Mouse (Mus musculus): ENCODE data around the gene Gm12216. TPM values are rescaled to one million over a fixed set of nuclear protein-coding genes. Genes with fewer than 3 reads are reported as not detected.
"Not testable (repeated sequence)": the region's sequence is repeated elsewhere in the genome, so short reads cannot be mapped to it uniquely, and the experiment has no call there.

Gene Gm12216
- polyA plus RNA-seq, 1 experiment from 2014 or later: 0.63 TPM

- H3K27ac ChIP-seq (replicated peaks; ENCODE audit: low read depth, low read length): no peak overlapping the region
- H3K27me3 ChIP-seq (replicated peaks; ENCODE audit: control insufficient read depth, insufficient read depth, low read length): no peaks in the 10 kb centered on the region
- no peak for ATAC-seq (ENCODE audit: low read depth)
- no peaks in the 10 kb centered on the region for H3K9me3 ChIP-seq (ENCODE audit: control insufficient read depth, low read length)
- DNase-seq (ENCODE audit: low spot score): no peak
- WGBS: 92% methylated on average over 2 of the region's 2 CpGs
- no peaks in the 10 kb centered on the region for H3K4me1 ChIP-seq (ENCODE audit: control insufficient read depth, insufficient read depth, low read length)
- no peak overlapping the region for H3K4me2 ChIP-seq (ENCODE audit: low read depth, low read length)
- H3K9ac ChIP-seq (ENCODE audit: low read depth, low read length): no peak overlapping the region
- peaks cover 6% of the 10 kb centered on the region; the same call in 1 of the 2 replicates for H3K36me3 ChIP-seq (ENCODE audit: control insufficient read depth, insufficient read depth, low read length)
- H3K4me3 ChIP-seq (ENCODE audit: low read depth, low read length): no peak overlapping the region
Observed at GRCm38 (mm10) chr11:53883287-53883686, 24.2 kb upstream of the Gm12216 start.

GRCm38 (mm10) chr11:53878096-53878495 is 19.0 kb upstream of the Gm12216 start:
- H3K4me3 ChIP-seq (ENCODE audit: low read depth, low read length); H3K36me3 ChIP-seq (ENCODE audit: control insufficient read depth, insufficient read depth, low read length); H3K4me2 ChIP-seq (ENCODE audit: low read depth, low read length); DNase-seq (ENCODE audit: low spot score); H3K27me3 ChIP-seq (replicated peaks; ENCODE audit: control insufficient read depth, insufficient read depth, low read length); H3K9me3 ChIP-seq (ENCODE audit: control insufficient read depth, low read length); H3K4me1 ChIP-seq (ENCODE audit: control insufficient read depth, insufficient read depth, low read length); ATAC-seq (ENCODE audit: low read depth); H3K27ac ChIP-seq (replicated peaks; ENCODE audit: low read depth, low read length); H3K9ac ChIP-seq (ENCODE audit: low read depth, low read length): not testable (repeated sequence)
- 84% methylated on average over 5 of the region's 5 CpGs for WGBS

GRCm38 (mm10) chr11:53876488-53876887 is 17.4 kb upstream of the Gm12216 start:
- Histone ChIP-seq H3K27me3 (replicated peaks; ENCODE audit: control insufficient read depth, insufficient read depth, low read length) (no peaks in the 10 kb centered on the region), H3K9me3 (ENCODE audit: control insufficient read depth, low read length) (no peaks in the 10 kb centered on the region), H3K27ac (replicated peaks; ENCODE audit: low read depth, low read length) (no peak overlapping the region), H3K4me3 (ENCODE audit: low read depth, low read length) (no peak overlapping the region), H3K4me1 (ENCODE audit: control insufficient read depth, insufficient read depth, low read length) (no peaks in the 10 kb centered on the region), H3K4me2 (ENCODE audit: low read depth, low read length) (no peak overlapping the region), H3K36me3 (ENCODE audit: control insufficient read depth, insufficient read depth, low read length) (0 out of 2 replicates have a peak, but pooled peaks cover 5% of the 10 kb centered on the region), H3K9ac (ENCODE audit: low read depth, low read length) (no peak overlapping the region)
- no peak for ATAC-seq (ENCODE audit: low read depth)
- DNase-seq (ENCODE audit: low spot score): no peak
- WGBS: 76% methylated on average over 4 of the region's 4 CpGs

- ATAC-seq (ENCODE audit: low read depth): no peak
- peaks cover 13% of the 10 kb centered on the region for H3K36me3 ChIP-seq (ENCODE audit: control insufficient read depth, insufficient read depth, low read length)
Observed at GRCm38 (mm10) chr11:53874706-53875105, 15.7 kb upstream of the Gm12216 start.

GRCm38 (mm10) chr11:53873909-53874704 is 15.1 kb upstream of the Gm12216 start:
- not testable (repeated sequence) for ATAC-seq (ENCODE audit: low read depth); H3K9me3 ChIP-seq (ENCODE audit: control insufficient read depth, low read length); H3K27ac ChIP-seq (replicated peaks; ENCODE audit: low read depth, low read length); DNase-seq (ENCODE audit: low spot score); H3K27me3 ChIP-seq (replicated peaks; ENCODE audit: control insufficient read depth, insufficient read depth, low read length); H3K4me1 ChIP-seq (ENCODE audit: control insufficient read depth, insufficient read depth, low read length); H3K9ac ChIP-seq (ENCODE audit: low read depth, low read length); H3K4me3 ChIP-seq (ENCODE audit: low read depth, low read length); H3K4me2 ChIP-seq (ENCODE audit: low read depth, low read length)
- peaks cover 14% of the 10 kb centered on the region for H3K36me3 ChIP-seq (ENCODE audit: control insufficient read depth, insufficient read depth, low read length)
- WGBS: 70% methylated on average over 5 of the region's 5 CpGs

More at GRCm38 (mm10) chr11:53874706-53875105, 15.7 kb upstream of the Gm12216 start:
- H3K4me3 ChIP-seq (ENCODE audit: low read depth, low read length): no peak overlapping the region
- no peak for DNase-seq (ENCODE audit: low spot score)
- H3K27ac ChIP-seq (replicated peaks; ENCODE audit: low read depth, low read length): no peak overlapping the region
- H3K4me1 ChIP-seq (ENCODE audit: control insufficient read depth, insufficient read depth, low read length): no peaks in the 10 kb centered on the region
- H3K27me3 ChIP-seq (replicated peaks; ENCODE audit: control insufficient read depth, insufficient read depth, low read length): no peaks in the 10 kb centered on the region
- no peak overlapping the region for H3K4me2 ChIP-seq (ENCODE audit: low read depth, low read length)
- no peaks in the 10 kb centered on the region for H3K9me3 ChIP-seq (ENCODE audit: control insufficient read depth, low read length)
- WGBS: 76% methylated on average over 4 of the region's 4 CpGs
- H3K9ac ChIP-seq (ENCODE audit: low read depth, low read length): no peak overlapping the region

GRCm38 (mm10) chr11:53871786-53872507 is 12.9 kb upstream of the Gm12216 start:
- no peaks in the 10 kb centered on the region for H3K4me1 ChIP-seq (ENCODE audit: control insufficient read depth, insufficient read depth, low read length)
- peaks cover 14% of the 10 kb centered on the region for H3K36me3 ChIP-seq (ENCODE audit: control insufficient read depth, insufficient read depth, low read length)
- H3K4me3 ChIP-seq (ENCODE audit: low read depth, low read length): no peak overlapping the region
- ATAC-seq (ENCODE audit: low read depth) (no peak), DNase-seq (ENCODE audit: low spot score) (peak; percentile 22)
- H3K9me3 ChIP-seq (ENCODE audit: control insufficient read depth, low read length): no peaks in the 10 kb centered on the region
- no peak overlapping the region for H3K27ac ChIP-seq (replicated peaks; ENCODE audit: low read depth, low read length)
- H3K27me3 ChIP-seq (replicated peaks; ENCODE audit: control insufficient read depth, insufficient read depth, low read length): no peaks in the 10 kb centered on the region
- H3K9ac ChIP-seq (ENCODE audit: low read depth, low read length): no peak overlapping the region
- 86% methylated on average over 2 of the region's 2 CpGs for WGBS
- H3K4me2 ChIP-seq (ENCODE audit: low read depth, low read length): no peak overlapping the region

GRCm38 (mm10) chr11:53869172-53869571 is 10.1 kb upstream of the Gm12216 start:
- Histone ChIP-seq H3K4me3 (ENCODE audit: low read depth, low read length) (no peak overlapping the region), H3K4me1 (ENCODE audit: control insufficient read depth, insufficient read depth, low read length) (no peaks in the 10 kb centered on the region), H3K9me3 (ENCODE audit: control insufficient read depth, low read length) (no peaks in the 10 kb centered on the region), H3K27me3 (replicated peaks; ENCODE audit: control insufficient read depth, insufficient read depth, low read length) (no peaks in the 10 kb centered on the region), H3K36me3 (ENCODE audit: control insufficient read depth, insufficient read depth, low read length) (peaks cover 14% of the 10 kb centered on the region), H3K9ac (ENCODE audit: low read depth, low read length) (no peak overlapping the region), H3K4me2 (ENCODE audit: low read depth, low read length) (no peak overlapping the region), H3K27ac (replicated peaks; ENCODE audit: low read depth, low read length) (no peak overlapping the region)
- DNase-seq (ENCODE audit: low spot score) (no peak), ATAC-seq (ENCODE audit: low read depth) (no peak)
- WGBS: 93% methylated on average over 5 of the region's 5 CpGs

- H3K9ac ChIP-seq (ENCODE audit: low read depth, low read length); DNase-seq (ENCODE audit: low spot score); H3K4me1 ChIP-seq (ENCODE audit: control insufficient read depth, insufficient read depth, low read length); H3K4me2 ChIP-seq (ENCODE audit: low read depth, low read length); H3K4me3 ChIP-seq (ENCODE audit: low read depth, low read length); ATAC-seq (ENCODE audit: low read depth); H3K27ac ChIP-seq (replicated peaks; ENCODE audit: low read depth, low read length); H3K27me3 ChIP-seq (replicated peaks; ENCODE audit: control insufficient read depth, insufficient read depth, low read length); H3K9me3 ChIP-seq (ENCODE audit: control insufficient read depth, low read length): not testable (repeated sequence)
- 57% methylated on average over 4 of the region's 5 CpGs for WGBS
- H3K36me3 ChIP-seq (ENCODE audit: control insufficient read depth, insufficient read depth, low read length): peaks cover 14% of the 10 kb centered on the region
Observed at GRCm38 (mm10) chr11:53868323-53868722, 9.3 kb upstream of the Gm12216 start.
